Mouse (Mus musculus) cerebellum, postnatal 25 days (tissue): ENCODE data around the gene Gm3854.

Experiments
- DNase-seq, 2 experiments: peaks; one replicate each; pipeline ENCODE4 v3.0.0; 2021; ENCODE audit warnings: mixed read lengths in 2 of 2

Gene Gm3854

GRCm38 (mm10) chr7:6388971-6389370 is 45.4 kb downstream of the Gm3854 start:
- no peak for DNase-seq

GRCm38 (mm10) chr7:6389449-6389848 is 45.9 kb downstream of the Gm3854 start:
- DNase-seq = no peak

GRCm38 (mm10) chr7:6397996-6398975 is 54.7 kb downstream of the Gm3854 start, which contains the start of gene Smim17:
Gene Smim17, plus strand, starts transcription at chr7:6398715.
- DNase-seq = peak; percentile 72 to 80
